Mouse (Mus musculus) liver, embryonic 14.5 days (tissue): ENCODE data around the gene Mecom. TPM values are rescaled to one million over a fixed set of nuclear protein-coding genes. Genes with fewer than 3 reads are reported as not detected.

ENCODE experiments used
- ATAC-seq: fragments of 200-750 bp; cut with Nextera tagmentation; 2 replicates; pipeline ENCODE4 v1.8.0; 2017; ENCODE audit warnings: moderate number of reproducible peaks, mild to moderate bottlenecking, moderate library complexity; ENCODE audit not compliant: insufficient read depth
- DNase-seq, 3 experiments: peaks; one replicate each; pipeline ENCODE4 v3.0.0-alpha.2; 2012 to 2013; ENCODE audit warnings: low read depth in 3 of 3, low spot score in 3 of 3
- H3K27ac ChIP-seq: fragments of 300-500 bp; sonication (generic); 2 replicates; pipeline ENCODE4 v1.5.1; 2014; ENCODE audit warnings: moderate library complexity, mild to moderate bottlenecking, control low read depth, inconsistent platforms
- H3K27me3 ChIP-seq: fragments of 300-500 bp; sonication (generic); 2 replicates; pipeline ENCODE4 v1.6.1; 2014; ENCODE audit warnings: mild to moderate bottlenecking, low read length, moderate library complexity; ENCODE audit not compliant: control insufficient read depth, insufficient read depth
- H3K36me3 ChIP-seq: fragments of 300-500 bp; sonication (generic); replicated peaks from 2 replicates; pipeline ENCODE4 v1.6.1; 2014; ENCODE audit warnings: low read depth; ENCODE audit not compliant: control insufficient read depth, insufficient read depth
- H3K4me1 ChIP-seq, 2 experiments: fragments of 200-500 bp in 1 of 2; fragments of 300-500 bp in 1 of 2; sonication (generic) in 1 of 2; replicated peaks; 2 replicates each; pipeline ENCODE4 v1.6.1; 2012 to 2014; ENCODE audit warnings: antibody characterized with exemption in 1 of 2, inconsistent platforms in 1 of 2, low read length in 1 of 2; ENCODE audit not compliant: control insufficient read depth in 2 of 2, insufficient read depth in 2 of 2
- H3K4me2 ChIP-seq: fragments of 300-500 bp; sonication (generic); 2 replicates; pipeline ENCODE4 v1.6.1; 2014; ENCODE audit warnings: low read depth, mild to moderate bottlenecking, control low read depth, moderate library complexity
- H3K4me3 ChIP-seq, 2 experiments: fragments of 200-500 bp in 1 of 2; fragments of 300-500 bp in 1 of 2; sonication (generic) in 1 of 2; 2 replicates each; pipeline ENCODE4 v1.5.1; 2012 to 2014; ENCODE audit warnings: low read depth in 2 of 2, low read length in 2 of 2, mild to moderate bottlenecking in 2 of 2, control low read depth in 1 of 2, inconsistent platforms in 1 of 2, moderate library complexity in 1 of 2; ENCODE audit not compliant: insufficient read depth in 1 of 2
- H3K9ac ChIP-seq: fragments of 300-500 bp; sonication (generic); replicated peaks from 2 replicates; pipeline ENCODE4 v1.6.1; 2014; ENCODE audit warnings: mild to moderate bottlenecking, control low read depth, moderate library complexity
- H3K9me3 ChIP-seq: fragments of 300-500 bp; sonication (generic); 2 replicates; pipeline ENCODE4 v1.6.1; 2016; ENCODE audit warnings: low read length, mixed read lengths; ENCODE audit not compliant: control insufficient read depth
- CTCF ChIP-seq: IDR thresholded peaks from 2 replicates; pipeline ENCODE4 v1.5.1; 2016; ENCODE audit warnings: antibody characterized with exemption, low read depth, control low read depth
- EP300 ChIP-seq: IDR thresholded peaks from 2 replicates; pipeline ENCODE4 v1.6.1; 2016; ENCODE audit warnings: antibody characterized with exemption, low read depth
- WGBS: fragments of 180-500 bp; shearing (Covaris S2); extraction: QIAGEN DNeasy Blood & Tissue Kit; methylation state at CpG from one replicate; pipeline ENCODE4 v1.1.7; 2014; ENCODE audit not compliant: insufficient replicate concordance; 5-methylcytosine and 5-hydroxymethylcytosine counted together
- polyA plus RNA-seq, 2 experiments: library from polyadenylated mRNA; depleted of rRNA in 1 of 2; stranded (reverse) in 1 of 2; unstranded in 1 of 2; fragments of >200 nt; fragmentation: Nextera tagmentation in 1 of 2; extraction: Ambion mirVana in 1 of 2; gene quantifications; 2 replicates each; pipeline versions ENCODE4 v1.2.1 to v1.2.3; 2012 to 2014

The Mecom gene
- polyA plus RNA-seq, 2 experiments = 0.67 to 0.75 TPM

GRCm38 (mm10) chr3:30478252-30478651, 69.6 kb downstream of the Mecom start:
- Histone ChIP-seq H3K4me3 (no peak overlapping the region), H3K9ac (no peak overlapping the region), H3K4me1 (no peaks in the 10 kb centered on the region), H3K27me3 (no peaks in the 10 kb centered on the region), H3K27ac (no peak overlapping the region), H3K4me2 (no peak overlapping the region), H3K9me3 (no peaks in the 10 kb centered on the region), H3K36me3 (no peaks in the 10 kb centered on the region)
- TF ChIP-seq EP300 (no peak), CTCF (no peak)
- ATAC-seq (no peak), DNase-seq (no peak)
- 65% methylated on average over 6 of the region's 6 CpGs for WGBS

GRCm38 (mm10) chr3:30477008-30477407, 70.8 kb downstream of the Mecom start:
- no peak overlapping the region for H3K9ac ChIP-seq
- no peaks in the 10 kb centered on the region for H3K36me3 ChIP-seq
- TF ChIP-seq EP300 (no peak), CTCF (no peak)
- H3K27ac ChIP-seq = no peak overlapping the region
- H3K27me3 ChIP-seq = no peaks in the 10 kb centered on the region
- no peak overlapping the region for H3K4me3 ChIP-seq
- WGBS = 42% methylated on average over 5 of the region's 5 CpGs
- ATAC-seq = no peak
- no peak overlapping the region for H3K4me2 ChIP-seq
- H3K9me3 ChIP-seq = no peaks in the 10 kb centered on the region
- no peaks in the 10 kb centered on the region for H3K4me1 ChIP-seq
- DNase-seq = no peak

GRCm38 (mm10) chr3:30475591-30475990, 72.2 kb downstream of the Mecom start:
- Histone ChIP-seq H3K9me3 (no peaks in the 10 kb centered on the region), H3K36me3 (no peaks in the 10 kb centered on the region), H3K4me1 (no peaks in the 10 kb centered on the region), H3K4me2 (no peak overlapping the region), H3K9ac (no peak overlapping the region), H3K4me3 (no peak overlapping the region), H3K27ac (no peak overlapping the region), H3K27me3 (no peaks in the 10 kb centered on the region)
- DNase-seq = no peak
- ATAC-seq = no peak
- TF ChIP-seq EP300 (no peak), CTCF (no peak)
- WGBS = 66% methylated on average over 6 of the region's 6 CpGs

- 48% methylated on average over 7 of the region's 7 CpGs for WGBS
- no peak overlapping the region for H3K4me2 ChIP-seq
Measured at GRCm38 (mm10) chr3:30468068-30468835, 79.6 kb downstream of the Mecom start.

GRCm38 (mm10) chr3:30466031-30466650, 81.7 kb downstream of the Mecom start:
- WGBS = 33% methylated on average over 11 of the region's 11 CpGs
- Histone ChIP-seq H3K9me3 (no peaks in the 10 kb centered on the region), H3K4me1 (no peaks in the 10 kb centered on the region), H3K27me3 (no peaks in the 10 kb centered on the region), H3K9ac (no peak overlapping the region), H3K4me2 (no peak overlapping the region), H3K36me3 (no peaks in the 10 kb centered on the region), H3K4me3 (no peak overlapping the region), H3K27ac (no peak overlapping the region)
- TF ChIP-seq EP300 (no peak), CTCF (no peak)
- DNase-seq (no peak), ATAC-seq (no peak)

More at GRCm38 (mm10) chr3:30468068-30468835, 79.6 kb downstream of the Mecom start:
- DNase-seq = no peak
- no peak for ATAC-seq
- H3K9ac ChIP-seq = no peak overlapping the region
- no peaks in the 10 kb centered on the region for H3K4me1 ChIP-seq
- no peaks in the 10 kb centered on the region for H3K36me3 ChIP-seq
- H3K4me3 ChIP-seq = no peak overlapping the region
- TF ChIP-seq CTCF (no peak), EP300 (no peak)
- no peaks in the 10 kb centered on the region for H3K9me3 ChIP-seq
- H3K27ac ChIP-seq = no peak overlapping the region
- no peaks in the 10 kb centered on the region for H3K27me3 ChIP-seq
